In genomic region chr2:97332084-97332682, GRCm38 (mm10) we compare ENCODE assay signal across 26 mouse cellular contexts.
"Had no signal": no experiment of that assay in that cellular context is flagged by ENCODE, and none has a peak within 500 bp of the region (broad histone marks: within the 10 kb centered on the region; RNA-seq: fewer than 3 reads in every experiment).

No protein-coding gene starts in this region.

- H3K36me3 ChIP-seq: heart, embryonic 13.5 days; heart, embryonic 15.5 days; hindbrain, embryonic 13.5 days; hindbrain, embryonic 15.5 days; kidney, embryonic 15.5 days; limb, embryonic 13.5 days; limb, embryonic 15.5 days; liver, embryonic 12.5 days had no signal

- H3K27me3 ChIP-seq: heart, embryonic 13.5 days; heart, embryonic 15.5 days; hindbrain, embryonic 13.5 days; hindbrain, embryonic 15.5 days; kidney, embryonic 15.5 days; limb, embryonic 13.5 days; limb, embryonic 15.5 days; liver, embryonic 12.5 days had no signal

- H3K27ac ChIP-seq: heart, adult 2 months; heart, embryonic 13.5 days; heart, embryonic 15.5 days; hindbrain, embryonic 13.5 days; hindbrain, embryonic 15.5 days; hindbrain, postnatal 0 days; kidney, embryonic 15.5 days; kidney, postnatal 0 days; limb, embryonic 13.5 days; limb, embryonic 15.5 days; liver, embryonic 12.5 days had no signal

- H3K9me3 ChIP-seq: heart, embryonic 13.5 days; heart, embryonic 15.5 days; hindbrain, embryonic 13.5 days; hindbrain, embryonic 15.5 days; kidney, embryonic 15.5 days; limb, embryonic 13.5 days; limb, embryonic 15.5 days; liver, embryonic 12.5 days had no signal

- DNase-seq: gastrocnemius, postnatal 14 days; gastrocnemius, postnatal 36 days; heart, adult 11 months; heart, adult 2 months; heart, postnatal 14 days; heart, postnatal 36 days; kidney, adult 11 months; kidney, adult 2 months; kidney, adult 9 months; kidney, postnatal 14 days; kidney, postnatal 36 days; layer of hippocampus, adult 9-11 months; layer of hippocampus, postnatal 36 days; left cerebral cortex, postnatal 4 days had no signal

- ATAC-seq: hindbrain, postnatal 0 days; intestine, embryonic 16.5 days; liver, embryonic 12.5 days had no signal

- H3K4me3 ChIP-seq: heart, adult 2 months; heart, embryonic 13.5 days; heart, embryonic 15.5 days; hindbrain, embryonic 13.5 days; hindbrain, embryonic 15.5 days; kidney, embryonic 15.5 days; limb, embryonic 13.5 days; limb, embryonic 15.5 days; liver, embryonic 12.5 days had no signal

- H3K4me2 ChIP-seq: heart, embryonic 11.5 days; heart, embryonic 13.5 days; heart, embryonic 15.5 days; hindbrain, embryonic 13.5 days; hindbrain, embryonic 15.5 days; kidney, embryonic 15.5 days; limb, embryonic 13.5 days; limb, embryonic 15.5 days; liver, embryonic 12.5 days had no signal

- H3K4me1 ChIP-seq: heart, embryonic 13.5 days; heart, embryonic 15.5 days; hindbrain, embryonic 13.5 days; hindbrain, embryonic 15.5 days; kidney, embryonic 15.5 days; limb, embryonic 13.5 days; limb, embryonic 15.5 days; liver, embryonic 12.5 days had no signal

- H3K9ac ChIP-seq: heart, embryonic 13.5 days; heart, embryonic 15.5 days; hindbrain, embryonic 13.5 days; hindbrain, embryonic 15.5 days; kidney, embryonic 15.5 days; limb, embryonic 13.5 days; limb, embryonic 15.5 days; liver, embryonic 12.5 days had no signal
